Mouse (Mus musculus): ENCODE data around the gene Igfbp6. TPM values are rescaled to one million over a fixed set of nuclear protein-coding genes. Genes with fewer than 3 reads are reported as not detected.
A peak's percentile ranks its signal among the peaks of the same experiment; 100 is the strongest.

Igfbp6 gene
- 10 to 100 TPM; 34.3 to 87.7 TPM for total RNA-seq (2021)
- long read RNA-seq, experiment 1, transcript Igfbp6-201 (4 exons, 1,112 nt), result major isoform, 65 of 86 reads
- long read RNA-seq, experiment 1, partial matches to known transcripts, result 19 of 86 reads
- long read RNA-seq, experiment 1, other reads (novel, unspliced or antisense), result 2 of 86 reads
- long read RNA-seq, experiment 2, transcript Igfbp6-201 (4 exons, 1,112 nt), result major isoform, 17 of 20 reads
- long read RNA-seq, experiment 2, partial matches to known transcripts, result 3 of 20 reads
- long read RNA-seq, experiment 2, other reads (novel, unspliced or antisense), result 0 of 20 reads

- intact Hi-C loops (cut with DNase I), result no loop called here
- Histone ChIP-seq H3K27ac (peak within 1 kb of the TSS; percentile 87), H3K4me3 (peak within 1 kb of the TSS; percentile 68)
- no peak for TF ChIP-seq CTCF (IDR thresholded peaks at IDR 0.05)
- peak; percentile 74 for DNase-seq
Observed at GRCm38 (mm10) chr15:102144274-102144711, at the start of gene Igfbp6. Gene Igfbp6, plus strand, starts transcription at chr15:102144362.

GRCm38 (mm10) chr15:102094988-102095387 is 49.2 kb upstream of the Igfbp6 start:
- peak overlapping the region; percentile 28; the same call in 1 of the 2 replicates for H3K27ac ChIP-seq
- no peak for TF ChIP-seq CTCF (IDR thresholded peaks at IDR 0.05)
- DNase-seq, result peak; percentile 53
- intact Hi-C loops (cut with DNase I), result no loop called here
- H3K4me3 ChIP-seq, result no peak overlapping the region

GRCm38 (mm10) chr15:102097147-102097915 is 46.8 kb upstream of the Igfbp6 start:
- TF ChIP-seq CTCF (IDR thresholded peaks at IDR 0.05), result no peak
- intact Hi-C loops (cut with DNase I), result no loop called here
- H3K4me3 ChIP-seq, result peak overlapping the region; percentile 87
- H3K27ac ChIP-seq, result peak overlapping the region; percentile 96
- peak; percentile 65 for DNase-seq

DNA sequence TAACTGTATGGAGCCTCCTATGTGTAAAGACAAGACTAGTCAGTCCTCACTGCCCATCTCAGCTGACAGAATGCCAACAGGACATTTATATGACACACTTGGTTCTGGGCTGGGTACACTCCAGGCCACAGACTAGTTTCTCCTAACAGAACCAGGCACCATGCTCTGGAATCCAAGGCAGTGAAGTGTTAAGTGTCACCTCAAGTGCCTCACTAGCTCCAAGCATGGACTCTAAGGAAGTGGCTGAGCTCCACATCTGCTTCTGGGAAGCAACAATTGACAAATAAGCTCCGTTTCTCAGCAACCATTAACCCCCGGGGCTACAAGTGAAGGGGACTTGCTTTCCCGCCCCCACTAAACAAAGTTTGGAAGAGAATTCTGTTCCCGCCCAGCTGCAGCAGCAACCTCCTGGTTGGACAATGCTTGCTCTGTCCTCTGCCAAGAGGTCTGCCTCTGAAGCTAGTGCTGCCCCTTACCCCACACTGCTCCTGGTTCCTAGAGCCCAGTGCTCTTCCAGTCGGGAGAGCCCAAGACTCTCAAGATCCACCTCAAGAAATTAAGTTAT is 46.1 kb upstream of the Igfbp6 start:
- intact Hi-C loops (cut with DNase I), result loop anchor here (2.0 kb wide), 1 partner anchor 21 kb away; no protein-coding TSS in a partner anchor
- Histone ChIP-seq H3K27ac (peak overlapping the region; percentile 96), H3K4me3 (peak overlapping the region; percentile 87)
- no peak for TF ChIP-seq CTCF (IDR thresholded peaks at IDR 0.05)
- DNase-seq, result peak; percentile 67

- H3K27ac ChIP-seq, result peak overlapping the region; percentile 96
- DNase-seq, result peak; percentile 45
- H3K4me3 ChIP-seq, result peak overlapping the region; percentile 87
- intact Hi-C loops (cut with DNase I), result loop anchor here (2.0 kb wide), 1 partner anchor 22 kb away; no protein-coding TSS in a partner anchor
- TF ChIP-seq CTCF (IDR thresholded peaks at IDR 0.05), result no peak
Observed at GRCm38 (mm10) chr15:102099260-102099659, 44.9 kb upstream of the Igfbp6 start.

DNA sequence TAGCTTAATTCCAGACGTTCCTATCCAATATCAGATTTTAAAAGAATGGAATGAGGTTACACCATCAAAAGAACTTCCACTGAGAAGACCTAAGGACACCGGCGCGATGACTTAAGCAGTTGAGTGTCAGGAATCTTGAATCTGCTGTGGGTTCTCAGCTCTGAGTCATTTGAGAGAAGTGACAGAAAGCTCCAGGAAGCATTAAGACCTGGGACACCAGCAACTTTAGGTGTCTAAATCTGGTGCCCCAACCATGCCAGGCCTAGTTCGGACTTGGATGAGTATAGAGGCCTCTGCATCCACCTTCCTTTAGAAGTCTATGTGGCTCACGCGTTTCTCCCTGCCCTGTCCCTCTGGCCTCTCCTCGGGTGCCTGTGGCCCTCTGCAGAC is 44.4 kb upstream of the Igfbp6 start:
- no peak for DNase-seq
- TF ChIP-seq CTCF (IDR thresholded peaks at IDR 0.05), result no peak
- intact Hi-C loops (cut with DNase I), result loop anchor here (2.0 kb wide), 1 partner anchor 23 kb away; no protein-coding TSS in a partner anchor
- Histone ChIP-seq H3K27ac (peak overlapping the region; percentile 96), H3K4me3 (peak overlapping the region; percentile 87)

- H3K4me3 ChIP-seq, result peak within 1 kb of the TSS; percentile 87
- peak; percentile 93 for DNase-seq
- peak within 1 kb of the TSS; percentile 96 for H3K27ac ChIP-seq
- TF ChIP-seq CTCF (IDR thresholded peaks at IDR 0.05), result peak; percentile 75
- intact Hi-C loops (cut with DNase I), result no loop called here
Observed at GRCm38 (mm10) chr15:102100161-102100981, 43.8 kb upstream of the Igfbp6 start, which contains the start of gene Tns2. Gene Tns2, plus strand, starts transcription at chr15:102100413.

DNA sequence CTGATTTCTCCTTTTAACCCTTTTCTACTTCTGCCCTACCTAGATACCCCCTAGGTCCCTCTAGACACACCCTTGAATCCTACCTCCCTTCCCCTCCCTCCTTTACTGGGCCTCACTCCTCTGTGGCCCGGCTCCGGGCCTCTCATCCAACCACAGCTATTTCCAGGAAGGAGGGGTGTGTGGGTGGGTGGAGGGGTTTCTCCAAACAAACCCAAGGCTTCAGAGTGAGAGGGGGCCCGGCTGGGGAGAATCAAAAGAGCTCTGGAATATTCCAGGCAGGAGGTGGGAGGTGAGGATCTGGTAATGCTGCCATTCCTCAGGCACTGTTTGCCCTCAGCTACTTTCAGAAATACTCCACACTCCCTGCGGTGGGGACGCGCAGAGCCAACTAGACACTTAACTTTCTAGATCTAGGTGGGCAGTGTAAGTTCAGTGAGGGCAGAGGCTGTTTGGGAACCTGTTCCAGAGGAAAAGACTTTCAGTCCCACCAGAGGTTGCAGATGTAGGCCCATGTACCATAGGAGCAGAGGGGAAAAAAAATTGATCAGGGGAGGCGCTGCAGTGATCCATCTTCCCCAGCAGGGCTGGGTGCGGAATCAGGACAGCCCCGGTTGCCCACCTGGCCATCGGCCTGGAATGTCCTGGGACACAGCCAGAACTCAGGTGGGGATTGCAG is 43.0 kb upstream of the Igfbp6 start:
- peak; percentile 35 for TF ChIP-seq CTCF (IDR thresholded peaks at IDR 0.05)
- peak; percentile 73 for DNase-seq
- intact Hi-C loops (cut with DNase I), result no loop called here
- peak overlapping the region; percentile 87 for H3K4me3 ChIP-seq
- H3K27ac ChIP-seq, result peak overlapping the region; percentile 96

GRCm38 (mm10) chr15:102101672-102102541 is 42.3 kb upstream of the Igfbp6 start:
- H3K27ac ChIP-seq, result peak overlapping the region; percentile 96
- TF ChIP-seq CTCF (IDR thresholded peaks at IDR 0.05), result no peak
- intact Hi-C loops (cut with DNase I), result loop anchor here (1.0 kb wide), 1 partner anchor 34 kb away; the partner anchor contains the start of gene Spryd3
- peak overlapping the region; percentile 87 for H3K4me3 ChIP-seq
- peak; percentile 73 for DNase-seq

DNA sequence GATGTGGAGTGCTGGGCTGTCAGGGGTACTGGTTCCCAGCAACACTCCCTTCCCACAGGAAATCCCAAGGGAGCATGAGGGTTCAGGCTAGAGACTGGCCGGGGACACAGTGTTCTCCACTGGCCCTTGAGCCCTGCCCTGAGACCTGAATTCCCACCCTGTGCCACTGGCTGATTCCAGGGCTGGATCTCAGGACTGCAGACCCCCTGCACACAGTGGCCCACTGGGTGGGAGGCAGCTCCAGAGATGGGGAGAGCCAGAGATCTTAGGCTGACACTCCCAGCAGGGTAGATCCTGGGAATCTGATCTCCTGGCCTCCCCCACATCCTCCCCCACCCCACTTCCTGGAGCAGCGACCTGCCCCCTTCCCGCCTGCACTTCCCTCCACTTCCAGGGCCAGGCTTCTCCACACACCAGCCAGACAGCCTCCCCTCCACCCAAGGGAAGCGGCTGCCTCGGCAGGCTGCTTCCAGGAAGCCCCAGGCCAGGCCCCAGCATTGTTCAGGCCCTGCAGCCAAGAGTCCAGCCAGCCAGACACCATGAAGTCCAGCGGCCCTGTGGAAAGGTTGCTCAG is 41.5 kb upstream of the Igfbp6 start:
- intact Hi-C loops (cut with DNase I), result loop anchor here (1.0 kb wide), 1 partner anchor 34 kb away; the partner anchor contains the start of gene Spryd3
- TF ChIP-seq CTCF (IDR thresholded peaks at IDR 0.05), result no peak

More for the DNA sequence above, 41.5 kb upstream of the Igfbp6 start:
- Histone ChIP-seq H3K4me3 (peak overlapping the region; percentile 87), H3K27ac (peak overlapping the region; percentile 96)
- DNase-seq, result peak; percentile 84
